Mouse (Mus musculus): Measurements from ENCODE around the gene Klf9. TPM values are rescaled to one million over a fixed set of nuclear protein-coding genes. Genes with fewer than 3 reads are reported as not detected.

The Klf9 gene
- 17.7 TPM for polyA plus RNA-seq (2015; fragmentation: Illumina TruSeq; extraction: RNeasy Lipid Tissue Mini Kit (QIAGEN cat#74804); ENCODE audit: insufficient read depth, low read depth, low replicate concordance)

DNA sequence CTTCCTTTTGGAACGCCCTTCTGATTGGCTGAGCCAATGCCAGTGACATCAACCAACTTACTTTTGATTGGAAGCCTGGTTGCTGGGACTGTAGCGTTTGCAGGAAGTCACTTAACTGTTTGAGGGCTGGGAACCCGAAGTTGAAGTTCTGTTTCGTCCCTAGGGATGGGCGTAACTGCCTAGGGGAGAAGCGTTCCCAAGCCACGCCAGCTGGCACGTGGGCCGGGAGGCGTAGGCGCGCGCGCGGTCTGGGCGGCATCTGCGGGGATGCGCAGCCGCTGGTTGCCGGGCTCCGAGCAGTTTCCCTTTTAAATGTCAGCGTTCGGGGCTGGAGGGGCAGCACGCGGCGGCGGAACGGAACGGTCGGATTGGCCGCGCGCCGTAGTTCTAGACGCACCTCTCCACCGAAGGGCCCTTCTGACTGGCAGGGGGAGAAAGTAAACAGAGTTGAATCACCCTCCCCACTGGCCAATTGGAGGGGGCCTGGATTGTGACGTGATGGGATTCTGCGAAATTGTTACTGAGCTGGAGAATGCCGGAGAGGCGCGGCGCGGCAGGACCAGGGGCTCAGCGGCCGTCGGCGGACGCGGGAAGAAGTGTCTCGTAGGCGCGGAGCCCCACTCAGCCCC lies at the start of gene Klf9:
TSS of gene Klf9 (plus strand) at position 538 of the 629 bp plus-strand sequence.

Other genes with a start within 250 kb of the Klf9 start
- gene Smc5, start 132.7 kb downstream of the Klf9 start, polyA plus RNA-seq (2015; fragmentation: Illumina TruSeq; extraction: RNeasy Lipid Tissue Mini Kit (QIAGEN cat#74804); ENCODE audit: insufficient read depth, low read depth, low replicate concordance), result 9.9 TPM

Measured in pancreas, adult 10 weeks (tissue).